Mouse (Mus musculus): ENCODE data around the gene Pax7. TPM values are rescaled to one million over a fixed set of nuclear protein-coding genes. Genes with fewer than 3 reads are reported as not detected.

Gene Pax7
- polyA plus RNA-seq, 1 experiment from 2014 or later, result 0.73 TPM

- Histone ChIP-seq H3K4me1 (replicated peaks; ENCODE audit: control insufficient read depth, insufficient read depth, low read length) (peaks cover 2% of the 10 kb centered on the region; the same call in 1 of the 2 replicates), H3K36me3 (ENCODE audit: control insufficient read depth, insufficient read depth, low read length) (no peaks in the 10 kb centered on the region), H3K9ac (ENCODE audit: low read length) (no peak overlapping the region), H3K4me3 (ENCODE audit: low read depth, low read length) (no peak overlapping the region), H3K27ac (ENCODE audit: low read depth, low read length) (no peak overlapping the region), H3K4me2 (ENCODE audit: low read depth, low read length, severe bottlenecking) (no peak overlapping the region), H3K9me3 (ENCODE audit: control insufficient read depth, low read length) (no peaks in the 10 kb centered on the region), H3K27me3 (ENCODE audit: control insufficient read depth, insufficient read depth, low read length) (peaks cover 12% of the 10 kb centered on the region)
- 34% methylated on average over 9 of the region's 9 CpGs for whole genome bisulfite sequencing
- no peak for DNase-seq (ENCODE audit: low spot score)
- ATAC-seq (replicated peaks; ENCODE audit: low FRiP score), result no peak
Measured at GRCm38 (mm10) chr4:139796115-139796514, 37.2 kb downstream of the Pax7 start.

- no peak overlapping the region for H3K27ac ChIP-seq (ENCODE audit: low read depth, low read length)
- 64% methylated on average over 8 of the region's 8 CpGs for WGBS
- H3K9me3 ChIP-seq (ENCODE audit: control insufficient read depth, low read length), result no peaks in the 10 kb centered on the region
- H3K27me3 ChIP-seq (ENCODE audit: control insufficient read depth, insufficient read depth, low read length), result peaks cover 7% of the 10 kb centered on the region; the same call in 1 of the 2 replicates
- no peak overlapping the region for H3K4me2 ChIP-seq (ENCODE audit: low read depth, low read length, severe bottlenecking)
- DNase-seq (ENCODE audit: low spot score) (no peak), ATAC-seq (replicated peaks; ENCODE audit: low FRiP score) (no peak)
- H3K4me3 ChIP-seq (ENCODE audit: low read depth, low read length), result no peak overlapping the region
- H3K4me1 ChIP-seq (replicated peaks; ENCODE audit: control insufficient read depth, insufficient read depth, low read length), result peaks cover 3% of the 10 kb centered on the region; the same call in 1 of the 2 replicates
- no peak overlapping the region for H3K9ac ChIP-seq (ENCODE audit: low read length)
- no peaks in the 10 kb centered on the region for H3K36me3 ChIP-seq (ENCODE audit: control insufficient read depth, insufficient read depth, low read length)
Measured at GRCm38 (mm10) chr4:139791168-139791567, 42.2 kb downstream of the Pax7 start.

GRCm38 (mm10) chr4:139789772-139790171 lies 43.6 kb downstream of the Pax7 start:
- H3K36me3 ChIP-seq (ENCODE audit: control insufficient read depth, insufficient read depth, low read length), result no peaks in the 10 kb centered on the region
- DNase-seq (ENCODE audit: low spot score), result no peak
- H3K27me3 ChIP-seq (ENCODE audit: control insufficient read depth, insufficient read depth, low read length), result peaks cover 5% of the 10 kb centered on the region; the same call in 1 of the 2 replicates
- H3K4me2 ChIP-seq (ENCODE audit: low read depth, low read length, severe bottlenecking), result no peak overlapping the region
- ATAC-seq (replicated peaks; ENCODE audit: low FRiP score), result no peak
- 0 out of 2 replicates have a peak, but pooled peaks cover 2% of the 10 kb centered on the region for H3K4me1 ChIP-seq (replicated peaks; ENCODE audit: control insufficient read depth, insufficient read depth, low read length)
- H3K27ac ChIP-seq (ENCODE audit: low read depth, low read length), result no peak overlapping the region
- H3K9me3 ChIP-seq (ENCODE audit: control insufficient read depth, low read length), result no peaks in the 10 kb centered on the region
- no peak overlapping the region for H3K9ac ChIP-seq (ENCODE audit: low read length)
- H3K4me3 ChIP-seq (ENCODE audit: low read depth, low read length), result no peak overlapping the region
- 78% methylated on average over 7 of the region's 7 CpGs for WGBS

- Histone ChIP-seq H3K4me1 (replicated peaks; ENCODE audit: control insufficient read depth, insufficient read depth, low read length) (no peaks in the 10 kb centered on the region), H3K4me2 (ENCODE audit: low read depth, low read length, severe bottlenecking) (no peak overlapping the region), H3K27me3 (ENCODE audit: control insufficient read depth, insufficient read depth, low read length) (no peaks in the 10 kb centered on the region), H3K9me3 (ENCODE audit: control insufficient read depth, low read length) (no peaks in the 10 kb centered on the region), H3K36me3 (ENCODE audit: control insufficient read depth, insufficient read depth, low read length) (no peaks in the 10 kb centered on the region), H3K9ac (ENCODE audit: low read length) (no peak overlapping the region), H3K4me3 (ENCODE audit: low read depth, low read length) (no peak overlapping the region), H3K27ac (ENCODE audit: low read depth, low read length) (no peak overlapping the region)
- DNase-seq (ENCODE audit: low spot score) (no peak), ATAC-seq (replicated peaks; ENCODE audit: low FRiP score) (no peak)
- WGBS, result 65% methylated on average over 9 of the region's 9 CpGs
Measured at GRCm38 (mm10) chr4:139782926-139783467, 50.3 kb downstream of the Pax7 start.

GRCm38 (mm10) chr4:139771125-139771631 lies 62.1 kb downstream of the Pax7 start:
- Histone ChIP-seq H3K4me2 (ENCODE audit: low read depth, low read length, severe bottlenecking) (peak overlapping the region; percentile 32; the same call in 1 of the 2 replicates), H3K27ac (ENCODE audit: low read depth, low read length) (no peak overlapping the region)
- ATAC-seq (replicated peaks; ENCODE audit: low FRiP score), result no peak

DNA sequence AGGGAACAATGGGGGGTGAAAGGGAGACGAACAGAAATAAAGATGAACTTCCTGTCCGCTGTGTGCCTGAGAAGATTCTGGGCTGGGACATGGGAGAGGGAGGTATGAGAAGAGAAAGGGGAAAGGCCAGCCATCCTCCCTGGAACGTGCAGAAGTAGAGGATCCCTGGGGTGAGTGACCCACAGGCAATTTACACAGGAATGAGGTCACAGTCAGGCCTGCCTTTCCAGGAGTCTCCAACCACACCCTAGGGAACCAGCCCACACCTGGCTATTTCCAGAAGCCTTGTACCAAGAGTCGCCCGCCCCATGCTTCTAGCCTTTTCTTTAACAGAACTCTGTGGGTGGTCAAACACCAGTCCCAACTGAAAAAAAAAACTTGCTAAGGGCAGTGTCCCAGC lies 65.5 kb downstream of the Pax7 start:
- peaks cover 25% of the 10 kb centered on the region for H3K4me1 ChIP-seq (replicated peaks; ENCODE audit: control insufficient read depth, insufficient read depth, low read length)

More at GRCm38 (mm10) chr4:139771125-139771631, 62.1 kb downstream of the Pax7 start:
- Histone ChIP-seq H3K4me3 (ENCODE audit: low read depth, low read length) (no peak overlapping the region), H3K4me1 (replicated peaks; ENCODE audit: control insufficient read depth, insufficient read depth, low read length) (peaks cover 20% of the 10 kb centered on the region), H3K27me3 (ENCODE audit: control insufficient read depth, insufficient read depth, low read length) (peaks cover 23% of the 10 kb centered on the region), H3K9me3 (ENCODE audit: control insufficient read depth, low read length) (no peaks in the 10 kb centered on the region), H3K9ac (ENCODE audit: low read length) (peak overlapping the region; percentile 27; the same call in 1 of the 2 replicates), H3K36me3 (ENCODE audit: control insufficient read depth, insufficient read depth, low read length) (no peaks in the 10 kb centered on the region)
- no peak for DNase-seq (ENCODE audit: low spot score)
- WGBS, result 6% methylated on average over 9 of the region's 9 CpGs

DNA sequence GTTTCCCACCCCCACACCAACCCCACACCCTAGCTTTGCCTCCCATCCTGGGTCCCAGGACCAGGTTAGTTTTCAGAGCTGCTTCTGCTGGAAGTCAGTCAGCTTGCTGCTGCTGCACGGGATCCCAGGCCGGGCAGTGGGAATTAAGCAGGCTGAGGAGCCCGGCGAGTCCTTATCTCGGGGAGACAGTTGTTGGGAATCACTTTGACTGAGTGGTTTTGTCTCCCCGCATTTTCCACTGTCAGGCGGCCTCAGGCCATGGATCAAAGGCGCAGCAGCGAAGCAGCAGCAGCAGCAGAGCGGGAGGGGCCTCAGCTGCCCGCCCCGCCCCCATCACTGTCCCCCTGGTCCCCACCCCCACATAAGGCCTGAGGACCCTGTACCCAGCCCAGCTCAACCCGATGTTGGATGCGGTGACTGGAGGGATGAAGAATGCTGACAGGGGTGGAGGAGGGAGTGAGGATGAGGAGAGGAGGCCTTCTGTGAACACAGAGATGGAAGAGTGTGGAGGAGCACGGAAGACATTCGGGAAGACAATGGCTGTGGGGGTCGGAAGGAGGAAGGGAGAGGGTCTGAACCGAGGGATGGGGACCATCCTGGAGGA lies 66.1 kb downstream of the Pax7 start:
- Histone ChIP-seq H3K36me3 (ENCODE audit: control insufficient read depth, insufficient read depth, low read length) (no peaks in the 10 kb centered on the region), H3K9ac (ENCODE audit: low read length) (no peak overlapping the region), H3K4me3 (ENCODE audit: low read depth, low read length) (no peak overlapping the region), H3K27ac (ENCODE audit: low read depth, low read length) (no peak overlapping the region), H3K27me3 (ENCODE audit: control insufficient read depth, insufficient read depth, low read length) (peaks cover 29% of the 10 kb centered on the region), H3K9me3 (ENCODE audit: control insufficient read depth, low read length) (no peaks in the 10 kb centered on the region), H3K4me2 (ENCODE audit: low read depth, low read length, severe bottlenecking) (no peak overlapping the region), H3K4me1 (replicated peaks; ENCODE audit: control insufficient read depth, insufficient read depth, low read length) (peaks cover 25% of the 10 kb centered on the region)
- ATAC-seq (replicated peaks; ENCODE audit: low FRiP score), result no peak
- 5% methylated on average over 18 of the region's 18 CpGs for WGBS
- no peak for DNase-seq (ENCODE audit: low spot score)

More for the DNA sequence above, 65.5 kb downstream of the Pax7 start:
- peaks cover 28% of the 10 kb centered on the region for H3K27me3 ChIP-seq (ENCODE audit: control insufficient read depth, insufficient read depth, low read length)
- no peaks in the 10 kb centered on the region for H3K36me3 ChIP-seq (ENCODE audit: control insufficient read depth, insufficient read depth, low read length)
- H3K9ac ChIP-seq (ENCODE audit: low read length), result no peak overlapping the region
- DNase-seq (ENCODE audit: low spot score), result no peak
- no peaks in the 10 kb centered on the region for H3K9me3 ChIP-seq (ENCODE audit: control insufficient read depth, low read length)
- no peak overlapping the region for H3K27ac ChIP-seq (ENCODE audit: low read depth, low read length)
- WGBS, result 18% methylated on average over 5 of the region's 5 CpGs
- no peak overlapping the region for H3K4me3 ChIP-seq (ENCODE audit: low read depth, low read length)
- no peak overlapping the region for H3K4me2 ChIP-seq (ENCODE audit: low read depth, low read length, severe bottlenecking)
- ATAC-seq (replicated peaks; ENCODE audit: low FRiP score), result no peak

GRCm38 (mm10) chr4:139761911-139762310 lies 71.4 kb downstream of the Pax7 start:
- no peak for DNase-seq (ENCODE audit: low spot score)
- H3K27ac ChIP-seq (ENCODE audit: low read depth, low read length), result no peak overlapping the region
- 7% methylated on average over 13 of the region's 13 CpGs for WGBS
- H3K36me3 ChIP-seq (ENCODE audit: control insufficient read depth, insufficient read depth, low read length), result no peaks in the 10 kb centered on the region
- no peaks in the 10 kb centered on the region for H3K9me3 ChIP-seq (ENCODE audit: control insufficient read depth, low read length)
- H3K9ac ChIP-seq (ENCODE audit: low read length), result no peak overlapping the region
- H3K4me1 ChIP-seq (replicated peaks; ENCODE audit: control insufficient read depth, insufficient read depth, low read length), result peaks cover 15% of the 10 kb centered on the region
- H3K4me2 ChIP-seq (ENCODE audit: low read depth, low read length, severe bottlenecking), result no peak overlapping the region
- no peak for ATAC-seq (replicated peaks; ENCODE audit: low FRiP score)
- peaks cover 10% of the 10 kb centered on the region; the same call in 1 of the 2 replicates for H3K27me3 ChIP-seq (ENCODE audit: control insufficient read depth, insufficient read depth, low read length)
- H3K4me3 ChIP-seq (ENCODE audit: low read depth, low read length), result no peak overlapping the region

Measured in forebrain, embryonic 11.5 days (tissue).